Mouse (Mus musculus) cerebellum, adult 11 months (tissue): Measurements from ENCODE around the gene Mlc1.

Experiments
- DNase-seq: peaks from one replicate; pipeline ENCODE4 v3.0.0; 2022

Mlc1 gene

GRCm38 (mm10) chr15:88978281-88979137, at the start of gene Mlc1:
TSS of gene Mlc1 (minus strand) at chr15:88979007.
- no peak for DNase-seq

GRCm38 (mm10) chr15:89020492-89020891, 41.7 kb upstream of the Mlc1 start:
- DNase-seq, result no peak

GRCm38 (mm10) chr15:89020085-89020484, 41.3 kb upstream of the Mlc1 start:
- no peak for DNase-seq

GRCm38 (mm10) chr15:89016722-89017121, 37.9 kb upstream of the Mlc1 start:
- no peak for DNase-seq

- DNase-seq, result no peak
Observed at GRCm38 (mm10) chr15:89007781-89008180, 29.0 kb upstream of the Mlc1 start.

- DNase-seq, result no peak
Observed at GRCm38 (mm10) chr15:89007002-89007401, 28.2 kb upstream of the Mlc1 start.

GRCm38 (mm10) chr15:89001245-89001644, 22.4 kb upstream of the Mlc1 start:
- DNase-seq, result no peak

- no peak for DNase-seq
Observed at GRCm38 (mm10) chr15:89000367-89000766, 21.6 kb upstream of the Mlc1 start.

- DNase-seq, result no peak
Observed at GRCm38 (mm10) chr15:88999124-88999523, 20.3 kb upstream of the Mlc1 start.

- no peak for DNase-seq
Observed at GRCm38 (mm10) chr15:88998636-88999035, 19.8 kb upstream of the Mlc1 start.

GRCm38 (mm10) chr15:88989236-88989635, 10.4 kb upstream of the Mlc1 start:
- DNase-seq, result no peak

- DNase-seq, result no peak
Observed at GRCm38 (mm10) chr15:88982534-88983079, 3.8 kb upstream of the Mlc1 start, which contains the start of gene Mov10l1. TSS of gene Mov10l1 (plus strand) at chr15:88982909.

- DNase-seq, result no peak
Observed at GRCm38 (mm10) chr15:88979138-88979446, 285 bp upstream of the Mlc1 start.

GRCm38 (mm10) chr15:88972300-88972699, 6.5 kb downstream of the Mlc1 start:
- no peak for DNase-seq

GRCm38 (mm10) chr15:88964070-88964578, 14.7 kb downstream of the Mlc1 start:
- DNase-seq, result no peak

- no peak for DNase-seq
Observed at GRCm38 (mm10) chr15:88957522-88957921, 21.3 kb downstream of the Mlc1 start.

- DNase-seq, result no peak
Observed at GRCm38 (mm10) chr15:88955342-88955741, 23.5 kb downstream of the Mlc1 start.

- no peak for DNase-seq
Observed at GRCm38 (mm10) chr15:88954368-88955072, 24.3 kb downstream of the Mlc1 start, which contains the start of gene Ttll8. TSS of gene Ttll8 (minus strand) at chr15:88954418.

- DNase-seq, result no peak
Observed at GRCm38 (mm10) chr15:88951246-88951645, 27.6 kb downstream of the Mlc1 start.

GRCm38 (mm10) chr15:88946851-88947250, 32.0 kb downstream of the Mlc1 start:
- DNase-seq, result no peak

GRCm38 (mm10) chr15:88943896-88944551, 34.8 kb downstream of the Mlc1 start:
- DNase-seq, result no peak

GRCm38 (mm10) chr15:88942783-88943182, 36.0 kb downstream of the Mlc1 start:
- no peak for DNase-seq

GRCm38 (mm10) chr15:88937291-88937650, 41.5 kb downstream of the Mlc1 start:
- no peak for DNase-seq
